Mouse (Mus musculus): ENCODE results near the gene Rps9. TPM values are rescaled to one million over a fixed set of nuclear protein-coding genes. Genes with fewer than 3 reads are reported as not detected.

Gene Rps9
- polyA plus RNA-seq, 1 experiment from 2014 or later = 1,748 TPM

DNA sequence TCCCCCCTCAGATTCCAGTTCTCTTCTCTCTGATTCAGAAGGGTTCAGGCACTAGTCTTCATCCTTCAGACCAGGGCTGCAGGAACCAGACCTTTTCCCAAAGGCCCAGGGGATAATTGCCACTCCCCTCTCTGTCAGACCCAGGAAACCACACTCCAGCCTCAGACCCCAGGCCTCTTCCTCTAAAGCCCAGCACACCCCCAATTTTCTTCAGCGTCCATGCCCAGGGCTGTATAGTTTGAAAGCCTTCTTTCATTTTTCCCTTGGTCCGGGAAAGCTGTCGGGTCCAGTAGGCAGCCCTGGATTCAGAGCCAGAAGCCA is 28.6 kb upstream of the Rps9 start:
- no peaks in the 10 kb centered on the region for H3K9me3 ChIP-seq (ENCODE audit: control insufficient read depth, low read length)
- DNase-seq (ENCODE audit: low spot score) (no peak), ATAC-seq (replicated peaks; ENCODE audit: low FRiP score, low TSS enrichment, low read depth) (no peak)
- peaks cover 16% of the 10 kb centered on the region for H3K36me3 ChIP-seq (ENCODE audit: control insufficient read depth, insufficient read depth, low read length)
- WGBS = 82% methylated on average over 3 of the region's 3 CpGs
- no peak overlapping the region for H3K4me2 ChIP-seq (ENCODE audit: low read length)
- H3K27ac ChIP-seq (ENCODE audit: low read depth) = no peak overlapping the region
- no peaks in the 10 kb centered on the region for H3K27me3 ChIP-seq (replicated peaks; ENCODE audit: control insufficient read depth, insufficient read depth, low read length)
- no peaks in the 10 kb centered on the region for H3K4me1 ChIP-seq (replicated peaks; ENCODE audit: control insufficient read depth, insufficient read depth, low read length)
- H3K4me3 ChIP-seq (ENCODE audit: low read depth, low read length) = no peak overlapping the region
- H3K9ac ChIP-seq (ENCODE audit: low read length) = no peak overlapping the region

DNA sequence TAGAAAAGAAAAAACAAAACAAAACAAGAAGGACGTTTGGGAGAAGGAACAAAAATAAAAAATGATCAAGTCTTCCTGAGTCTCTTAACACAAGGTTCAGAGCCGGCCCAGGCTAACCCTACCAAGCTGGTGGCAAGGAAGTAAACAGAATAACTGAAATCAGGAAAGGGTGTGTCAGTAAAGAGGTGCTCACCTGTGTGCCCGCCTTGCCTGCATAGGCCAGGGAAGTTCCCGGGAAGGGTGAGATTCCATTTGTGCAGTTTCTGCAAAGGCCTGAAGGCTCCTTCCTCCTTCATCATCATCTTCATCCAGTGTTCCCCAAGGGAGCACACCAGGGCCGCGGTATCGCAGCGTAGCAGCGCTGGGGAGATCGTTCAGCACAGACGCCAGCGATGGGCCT is 27.4 kb upstream of the Rps9 start:
- no peaks in the 10 kb centered on the region for H3K27me3 ChIP-seq (replicated peaks; ENCODE audit: control insufficient read depth, insufficient read depth, low read length)
- H3K27ac ChIP-seq (ENCODE audit: low read depth) = no peak overlapping the region
- peak overlapping the region; percentile 44 for H3K9ac ChIP-seq (ENCODE audit: low read length)
- H3K36me3 ChIP-seq (ENCODE audit: control insufficient read depth, insufficient read depth, low read length) = peaks cover 20% of the 10 kb centered on the region
- DNase-seq (ENCODE audit: low spot score) (no peak), ATAC-seq (replicated peaks; ENCODE audit: low FRiP score, low TSS enrichment, low read depth) (no peak)
- H3K9me3 ChIP-seq (ENCODE audit: control insufficient read depth, low read length) = no peaks in the 10 kb centered on the region
- 82% methylated on average over 12 of the region's 12 CpGs for WGBS
- H3K4me3 ChIP-seq (ENCODE audit: low read depth, low read length) = peak overlapping the region; percentile 31
- peak overlapping the region; percentile 31 for H3K4me2 ChIP-seq (ENCODE audit: low read length)
- no peaks in the 10 kb centered on the region for H3K4me1 ChIP-seq (replicated peaks; ENCODE audit: control insufficient read depth, insufficient read depth, low read length)

GRCm38 (mm10) chr7:3677342-3677741 is 26.5 kb upstream of the Rps9 start, which contains the start of gene Tmc4:
TSS of gene Tmc4 (minus strand) at chr7:3677553.
- ATAC-seq (replicated peaks; ENCODE audit: low FRiP score, low TSS enrichment, low read depth) = peak; percentile 77
- Histone ChIP-seq H3K9me3 (ENCODE audit: control insufficient read depth, low read length) (no peaks in the 10 kb centered on the region), H3K4me1 (replicated peaks; ENCODE audit: control insufficient read depth, insufficient read depth, low read length) (no peaks in the 10 kb centered on the region), H3K4me2 (ENCODE audit: low read length) (peak within 1 kb of the TSS; percentile 31), H3K36me3 (ENCODE audit: control insufficient read depth, insufficient read depth, low read length) (peaks cover 23% of the 10 kb centered on the region), H3K4me3 (ENCODE audit: low read depth, low read length) (peak within 1 kb of the TSS; percentile 31), H3K27ac (ENCODE audit: low read depth) (no peak within 1 kb of the TSS), H3K9ac (ENCODE audit: low read length) (peak within 1 kb of the TSS; percentile 44), H3K27me3 (replicated peaks; ENCODE audit: control insufficient read depth, insufficient read depth, low read length) (no peaks in the 10 kb centered on the region)
- WGBS = 37% methylated on average over 9 of the region's 9 CpGs
- DNase-seq (ENCODE audit: low spot score) = peak; percentile 63

DNA sequence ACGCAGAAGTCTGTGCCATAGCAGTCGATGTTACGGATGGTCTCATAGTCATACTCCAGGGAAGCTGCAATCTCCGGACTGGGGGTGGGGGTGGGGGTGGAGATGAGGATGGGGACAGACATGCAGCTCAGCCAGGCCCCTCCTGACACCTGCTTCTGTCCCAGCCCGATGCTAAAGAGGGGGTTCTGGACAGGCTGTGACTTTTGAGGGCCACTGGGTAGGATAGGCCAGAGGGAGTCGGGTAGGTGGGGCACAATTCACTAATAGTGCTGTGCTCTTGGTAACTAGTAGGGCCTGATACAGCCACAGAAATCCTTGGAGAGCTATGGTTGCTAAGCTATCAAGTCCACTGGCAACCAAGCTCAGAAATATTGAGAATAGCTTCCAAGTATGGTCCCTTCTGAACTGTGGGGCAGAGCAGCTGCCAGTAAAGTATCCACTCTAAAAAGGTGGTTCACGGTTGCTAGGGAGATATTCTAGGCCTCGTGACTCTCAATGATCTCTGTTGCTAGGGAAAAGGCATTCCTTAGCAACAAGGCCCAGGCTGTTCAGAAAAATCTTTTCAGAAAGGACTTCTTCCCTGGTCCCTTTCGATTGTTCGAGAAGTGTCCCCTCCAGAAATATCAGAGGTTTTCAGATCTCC is 19.8 kb upstream of the Rps9 start:
- Histone ChIP-seq H3K9me3 (ENCODE audit: control insufficient read depth, low read length) (no peaks in the 10 kb centered on the region), H3K36me3 (ENCODE audit: control insufficient read depth, insufficient read depth, low read length) (peaks cover 52% of the 10 kb centered on the region), H3K9ac (ENCODE audit: low read length) (no peak overlapping the region), H3K4me3 (ENCODE audit: low read depth, low read length) (no peak overlapping the region), H3K27ac (ENCODE audit: low read depth) (no peak overlapping the region), H3K27me3 (replicated peaks; ENCODE audit: control insufficient read depth, insufficient read depth, low read length) (no peaks in the 10 kb centered on the region), H3K4me1 (replicated peaks; ENCODE audit: control insufficient read depth, insufficient read depth, low read length) (no peaks in the 10 kb centered on the region), H3K4me2 (ENCODE audit: low read length) (no peak overlapping the region)
- ATAC-seq (replicated peaks; ENCODE audit: low FRiP score, low TSS enrichment, low read depth) = no peak
- 84% methylated on average over 10 of the region's 10 CpGs for WGBS
- no peak for DNase-seq (ENCODE audit: low spot score)

DNA sequence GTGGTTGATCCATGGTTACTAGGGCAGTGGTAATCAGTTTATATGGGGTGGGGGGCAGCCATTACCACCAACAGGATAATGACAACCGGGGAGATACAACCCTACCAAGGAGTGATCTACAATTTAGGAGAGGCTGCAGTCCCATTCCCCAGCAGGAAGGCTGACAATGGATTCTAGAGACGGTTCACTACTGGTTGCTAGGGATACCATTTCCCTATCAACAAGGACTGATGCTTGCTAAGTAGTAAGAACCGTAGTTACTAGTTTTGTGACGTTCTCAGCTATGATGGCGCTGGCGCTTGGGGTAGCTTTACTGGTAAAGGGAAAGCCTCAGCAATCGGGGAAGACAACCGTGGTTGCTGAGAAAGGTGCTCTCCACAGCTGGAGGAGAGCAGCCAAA is 19.1 kb upstream of the Rps9 start:
- ATAC-seq (replicated peaks; ENCODE audit: low FRiP score, low TSS enrichment, low read depth) (no peak), DNase-seq (ENCODE audit: low spot score) (no peak)
- H3K4me1 ChIP-seq (replicated peaks; ENCODE audit: control insufficient read depth, insufficient read depth, low read length) = no peaks in the 10 kb centered on the region
- no peaks in the 10 kb centered on the region for H3K27me3 ChIP-seq (replicated peaks; ENCODE audit: control insufficient read depth, insufficient read depth, low read length)
- H3K4me2 ChIP-seq (ENCODE audit: low read length) = no peak overlapping the region
- 91% methylated on average over 8 of the region's 8 CpGs for WGBS
- H3K9me3 ChIP-seq (ENCODE audit: control insufficient read depth, low read length) = no peaks in the 10 kb centered on the region
- H3K27ac ChIP-seq (ENCODE audit: low read depth) = no peak overlapping the region
- H3K36me3 ChIP-seq (ENCODE audit: control insufficient read depth, insufficient read depth, low read length) = peaks cover 52% of the 10 kb centered on the region
- no peak overlapping the region for H3K4me3 ChIP-seq (ENCODE audit: low read depth, low read length)
- H3K9ac ChIP-seq (ENCODE audit: low read length) = no peak overlapping the region

- Histone ChIP-seq H3K9ac (ENCODE audit: low read length) (no peak overlapping the region), H3K27me3 (replicated peaks; ENCODE audit: control insufficient read depth, insufficient read depth, low read length) (no peaks in the 10 kb centered on the region), H3K4me2 (ENCODE audit: low read length) (no peak overlapping the region), H3K27ac (ENCODE audit: low read depth) (no peak overlapping the region), H3K36me3 (ENCODE audit: control insufficient read depth, insufficient read depth, low read length) (peaks cover 58% of the 10 kb centered on the region), H3K9me3 (ENCODE audit: control insufficient read depth, low read length) (no peaks in the 10 kb centered on the region), H3K4me1 (replicated peaks; ENCODE audit: control insufficient read depth, insufficient read depth, low read length) (no peaks in the 10 kb centered on the region), H3K4me3 (ENCODE audit: low read depth, low read length) (no peak overlapping the region)
- 86% methylated on average over 31 of the region's 31 CpGs for WGBS
- ATAC-seq (replicated peaks; ENCODE audit: low FRiP score, low TSS enrichment, low read depth) (no peak), DNase-seq (ENCODE audit: low spot score) (no peak)
Observed at GRCm38 (mm10) chr7:3685400-3686187, 18.2 kb upstream of the Rps9 start.

- Histone ChIP-seq H3K27ac (ENCODE audit: low read depth) (peak overlapping the region; percentile 97; the same call in 1 of the 2 replicates), H3K36me3 (ENCODE audit: control insufficient read depth, insufficient read depth, low read length) (peaks cover 42% of the 10 kb centered on the region), H3K4me2 (ENCODE audit: low read length) (peak overlapping the region; percentile 77), H3K4me3 (ENCODE audit: low read depth, low read length) (peak overlapping the region; percentile 79), H3K27me3 (replicated peaks; ENCODE audit: control insufficient read depth, insufficient read depth, low read length) (no peaks in the 10 kb centered on the region), H3K9ac (ENCODE audit: low read length) (peak overlapping the region; percentile 84), H3K4me1 (replicated peaks; ENCODE audit: control insufficient read depth, insufficient read depth, low read length) (peaks cover 12% of the 10 kb centered on the region), H3K9me3 (ENCODE audit: control insufficient read depth, low read length) (no peaks in the 10 kb centered on the region)
- DNase-seq (ENCODE audit: low spot score) (no peak), ATAC-seq (replicated peaks; ENCODE audit: low FRiP score, low TSS enrichment, low read depth) (no peak)
- WGBS = 29% methylated on average over 3 of the region's 3 CpGs
Observed at GRCm38 (mm10) chr7:3691919-3692318, 11.9 kb upstream of the Rps9 start.

GRCm38 (mm10) chr7:3692382-3692986 is 11.3 kb upstream of the Rps9 start, which contains the start of gene Tsen34:
TSS of gene Tsen34 (plus strand) at chr7:3692863.
- WGBS = under 1% methylated on average over 48 of the region's 49 CpGs
- Histone ChIP-seq H3K4me3 (ENCODE audit: low read depth, low read length) (peak within 1 kb of the TSS; percentile 79), H3K4me1 (replicated peaks; ENCODE audit: control insufficient read depth, insufficient read depth, low read length) (peaks cover 12% of the 10 kb centered on the region), H3K9me3 (ENCODE audit: control insufficient read depth, low read length) (no peaks in the 10 kb centered on the region), H3K27ac (ENCODE audit: low read depth) (peak within 1 kb of the TSS; percentile 97), H3K9ac (ENCODE audit: low read length) (peak within 1 kb of the TSS; percentile 84), H3K36me3 (ENCODE audit: control insufficient read depth, insufficient read depth, low read length) (peaks cover 42% of the 10 kb centered on the region), H3K27me3 (replicated peaks; ENCODE audit: control insufficient read depth, insufficient read depth, low read length) (no peaks in the 10 kb centered on the region), H3K4me2 (ENCODE audit: low read length) (peak within 1 kb of the TSS; percentile 77)
- DNase-seq (ENCODE audit: low spot score) (peak; percentile 98), ATAC-seq (replicated peaks; ENCODE audit: low FRiP score, low TSS enrichment, low read depth) (peak; percentile 59; the same call in 1 of the 2 replicates)

Data from intestine, embryonic 14.5 days (tissue).